Mouse (Mus musculus): Measurements from ENCODE around the gene Glp1r.
A peak's percentile ranks its signal among the peaks of the same experiment; 100 is the strongest.

Gene Glp1r

DNA sequence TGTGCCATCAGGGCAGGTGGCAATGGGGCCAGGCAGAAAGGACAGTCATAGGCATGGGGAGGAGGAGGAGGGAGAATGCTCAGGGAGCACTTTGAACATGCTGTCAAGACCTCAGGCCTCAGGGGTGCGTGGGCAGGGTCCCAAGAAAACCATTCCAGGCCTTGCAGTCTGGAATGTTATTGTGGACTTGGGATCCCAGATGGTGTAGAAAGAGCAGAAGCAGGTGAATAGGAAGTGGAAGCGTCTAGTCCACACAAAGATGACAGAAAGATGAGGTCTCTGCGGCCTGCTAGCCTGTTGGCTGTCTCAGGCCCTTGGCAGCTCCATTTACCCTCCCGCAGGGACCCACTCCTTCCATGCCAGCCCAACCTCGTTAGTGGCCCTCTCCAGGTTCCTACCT is 10.9 kb downstream of the Glp1r start:
- DNase-seq (ENCODE audit: low spot score in 2 of 2), result no peak

DNA sequence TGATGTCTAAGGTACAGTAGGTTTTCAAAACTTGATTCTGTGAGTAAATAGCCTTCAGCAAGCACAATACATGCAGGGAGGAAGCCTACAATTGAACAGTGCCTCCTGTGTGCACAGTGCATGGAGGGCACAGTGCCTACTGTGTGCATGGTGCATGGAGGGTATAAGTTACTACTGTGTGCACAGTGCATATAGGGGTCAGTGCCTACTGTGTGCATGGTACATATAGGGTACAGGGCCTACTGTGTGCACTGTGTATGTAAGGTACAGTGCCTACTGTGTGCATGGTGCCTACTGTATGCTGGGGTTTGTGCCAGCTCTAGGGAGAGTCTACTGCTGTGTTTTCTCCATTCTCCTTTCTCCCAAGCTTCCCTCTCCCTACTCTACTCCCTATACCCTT is 12.6 kb downstream of the Glp1r start:
- no peak for DNase-seq (ENCODE audit: low spot score in 2 of 2)

DNA sequence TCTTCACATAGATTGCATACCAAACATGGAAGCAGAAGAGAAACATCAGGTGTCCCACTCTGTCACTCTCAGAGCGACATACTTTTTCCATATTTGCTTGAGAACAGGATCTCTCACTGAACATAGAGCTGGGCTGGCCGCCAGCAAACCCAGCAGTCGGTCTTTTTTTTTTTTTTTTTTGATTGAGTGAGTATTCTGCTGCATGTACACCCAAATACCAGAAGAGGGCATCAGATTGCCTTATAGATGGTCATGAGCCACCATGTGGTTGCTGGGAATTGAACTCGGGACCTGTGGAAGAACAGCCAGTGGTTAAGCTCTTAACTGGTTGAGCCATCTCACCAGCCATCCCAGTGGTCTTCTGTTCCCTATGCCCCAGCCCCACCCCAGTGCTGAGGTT is 21.9 kb downstream of the Glp1r start:
- DNase-seq (ENCODE audit: low spot score in 2 of 2), result no peak

DNA sequence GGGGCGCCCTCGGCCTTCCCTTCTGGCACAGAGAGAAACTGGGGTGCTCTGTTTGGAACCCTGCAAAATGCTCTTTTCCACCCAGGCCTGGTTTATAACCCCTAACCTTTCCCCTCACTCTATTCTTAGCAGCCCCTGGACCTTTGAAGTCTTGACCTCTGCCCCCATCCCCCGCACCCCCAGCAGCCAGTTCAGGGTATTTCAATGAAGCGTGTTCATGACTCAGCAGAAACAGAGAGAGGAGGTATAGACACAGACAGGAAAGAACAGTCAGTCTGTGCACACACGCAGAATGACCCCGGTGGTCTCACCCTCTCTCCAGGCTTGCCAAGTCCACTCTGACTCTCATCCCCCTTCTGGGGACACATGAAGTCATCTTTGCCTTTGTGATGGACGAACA is 29.2 kb downstream of the Glp1r start:
- DNase-seq (ENCODE audit: low spot score in 2 of 2), result no peak

DNA sequence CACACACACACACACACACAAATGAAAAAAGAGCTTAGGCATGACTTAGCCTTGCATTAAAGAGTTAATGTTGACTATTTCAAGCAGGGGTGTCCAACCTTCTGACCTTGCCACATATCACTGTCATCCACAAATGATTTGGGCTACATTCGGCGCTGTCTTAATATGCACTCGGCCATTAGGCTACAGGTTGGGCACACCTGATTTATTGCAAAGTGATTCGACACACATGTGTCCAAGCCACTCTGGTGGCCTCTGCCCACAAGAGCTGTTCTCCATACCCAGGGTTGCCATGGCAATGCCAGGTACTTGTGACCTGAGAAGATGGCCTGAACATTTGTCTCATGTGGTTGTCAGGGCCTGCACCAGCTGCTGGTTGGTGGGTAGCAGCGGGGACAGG is 31.2 kb downstream of the Glp1r start:
- no peak for DNase-seq (ENCODE audit: low spot score in 2 of 2)

DNA sequence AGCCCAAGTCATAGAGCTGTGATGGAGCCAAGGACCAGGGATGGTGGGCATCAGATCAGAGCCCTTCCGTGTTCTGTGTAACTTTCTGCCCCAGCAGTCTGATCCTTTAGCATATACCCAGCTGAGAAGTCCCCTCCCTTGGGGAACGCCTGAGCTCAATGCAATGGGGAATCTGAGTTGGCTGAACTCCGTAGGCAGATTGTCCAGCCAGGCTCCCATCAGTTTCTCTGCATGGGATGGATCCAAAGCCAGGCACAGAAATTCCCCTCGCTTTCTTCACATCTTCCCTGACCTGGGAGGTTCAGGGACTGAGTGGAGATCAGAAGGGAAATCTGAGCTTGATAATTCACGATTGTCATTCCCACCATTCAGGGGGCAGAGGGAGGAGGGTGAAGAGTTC is 33.7 kb downstream of the Glp1r start:
- DNase-seq (ENCODE audit: low spot score in 2 of 2), result no peak

DNA sequence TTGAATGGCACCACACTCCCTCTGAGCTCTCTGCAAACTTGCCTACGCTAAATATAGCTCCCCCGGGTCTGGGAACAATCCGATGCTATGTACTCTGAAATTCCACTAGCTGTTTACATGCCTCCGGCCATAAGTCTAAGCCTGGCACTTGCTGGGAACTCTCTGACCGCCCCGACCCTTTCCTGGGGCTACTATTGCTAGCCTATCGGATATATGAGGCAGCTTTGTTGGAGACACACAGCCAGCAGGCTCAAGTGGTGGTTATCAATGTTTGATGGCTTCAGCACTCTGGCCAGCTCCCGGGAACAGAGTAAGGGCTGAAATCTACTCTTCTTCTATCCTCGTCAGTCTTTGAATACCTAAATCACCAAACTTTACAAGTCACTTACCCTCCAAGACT is 36.9 kb downstream of the Glp1r start:
- peak in 1 of 2 experiments; percentile 28 for DNase-seq (ENCODE audit: low spot score in 2 of 2)

DNA sequence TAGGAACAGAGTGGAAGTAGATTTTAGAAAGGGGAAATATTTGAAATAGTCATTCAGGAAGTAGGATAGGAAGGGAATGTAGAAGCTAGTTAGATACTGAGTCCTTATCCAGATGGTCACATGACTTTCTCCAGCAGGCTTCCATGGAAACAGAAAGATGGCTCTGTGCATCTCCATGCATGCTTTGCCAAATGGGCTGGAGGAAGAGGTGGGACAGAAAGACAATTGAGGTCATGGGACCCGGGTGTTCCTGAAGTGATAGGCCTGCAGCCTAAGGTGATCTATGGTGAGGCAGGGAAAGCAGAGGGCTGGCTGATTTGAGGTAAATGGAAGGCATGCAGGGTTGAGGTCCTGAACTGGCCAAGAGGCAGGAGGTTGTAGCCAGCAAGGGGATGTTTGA is 46.8 kb downstream of the Glp1r start:
- no peak for DNase-seq (ENCODE audit: low spot score in 2 of 2)

DNA sequence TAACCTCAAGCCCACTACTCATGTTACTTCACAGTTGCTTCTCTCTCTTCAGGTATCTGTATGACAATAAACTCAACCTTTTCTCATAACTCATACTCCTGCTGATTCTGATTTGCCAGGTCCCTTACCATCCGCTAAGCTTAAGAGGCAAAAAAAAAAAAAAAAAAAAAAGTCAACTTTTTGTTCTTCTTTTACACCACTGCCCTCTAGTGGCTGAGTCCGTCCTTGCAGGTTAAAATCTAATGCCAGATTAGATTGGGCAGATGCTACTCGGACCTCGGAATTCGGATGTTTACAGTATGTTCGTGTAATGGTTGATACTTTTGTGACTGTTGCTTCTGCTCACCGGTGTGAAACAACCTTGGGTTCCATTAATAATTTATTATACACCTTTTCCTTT is 49.2 kb downstream of the Glp1r start:
- DNase-seq (ENCODE audit: low spot score in 2 of 2), result peak; percentile 41 to 76

DNA sequence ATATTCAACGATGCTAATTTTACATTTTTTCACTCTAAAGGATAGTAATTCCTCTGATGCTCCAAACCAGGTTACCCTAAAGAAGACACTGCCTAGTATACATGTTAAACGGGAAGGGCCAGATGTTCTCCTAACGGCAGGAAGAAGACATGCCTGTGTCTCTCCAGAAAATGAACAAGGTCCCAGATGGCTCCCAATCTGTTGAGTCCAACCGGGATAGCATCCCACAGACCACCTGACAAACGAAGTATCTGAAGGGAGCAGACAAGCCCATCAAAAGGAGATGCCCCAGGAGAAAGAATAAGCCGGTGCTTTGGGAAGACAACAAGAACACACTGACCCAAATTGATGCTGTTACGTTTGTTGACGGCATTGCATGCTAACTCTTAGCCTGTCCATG is 50.0 kb downstream of the Glp1r start:
- DNase-seq (ENCODE audit: low spot score in 2 of 2), result no peak

DNA sequence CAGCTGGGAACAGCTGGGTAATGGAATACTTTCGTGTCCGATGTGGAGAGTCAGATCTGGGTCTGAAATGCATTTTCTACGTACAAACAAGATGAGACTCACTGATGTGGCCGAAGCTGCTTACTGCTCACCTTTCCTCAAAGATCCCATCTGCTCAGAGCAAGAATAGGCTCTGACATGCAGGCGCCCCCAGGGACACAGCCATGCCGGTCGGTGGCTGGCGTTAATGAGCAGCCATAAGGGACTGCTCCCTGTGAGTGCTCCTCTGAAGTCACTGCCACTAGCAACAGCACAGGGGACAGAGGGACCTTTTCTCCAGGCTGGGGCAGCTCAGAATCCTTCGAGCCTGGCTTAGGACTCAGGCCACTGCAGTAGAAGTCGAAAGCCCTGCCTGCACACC is 52.7 kb downstream of the Glp1r start, which contains the start of gene Umodl1:
Gene Umodl1, plus strand, starts transcription at position 301 of the 400 bp plus-strand sequence.
- DNase-seq (ENCODE audit: low spot score in 2 of 2), result no peak

DNA sequence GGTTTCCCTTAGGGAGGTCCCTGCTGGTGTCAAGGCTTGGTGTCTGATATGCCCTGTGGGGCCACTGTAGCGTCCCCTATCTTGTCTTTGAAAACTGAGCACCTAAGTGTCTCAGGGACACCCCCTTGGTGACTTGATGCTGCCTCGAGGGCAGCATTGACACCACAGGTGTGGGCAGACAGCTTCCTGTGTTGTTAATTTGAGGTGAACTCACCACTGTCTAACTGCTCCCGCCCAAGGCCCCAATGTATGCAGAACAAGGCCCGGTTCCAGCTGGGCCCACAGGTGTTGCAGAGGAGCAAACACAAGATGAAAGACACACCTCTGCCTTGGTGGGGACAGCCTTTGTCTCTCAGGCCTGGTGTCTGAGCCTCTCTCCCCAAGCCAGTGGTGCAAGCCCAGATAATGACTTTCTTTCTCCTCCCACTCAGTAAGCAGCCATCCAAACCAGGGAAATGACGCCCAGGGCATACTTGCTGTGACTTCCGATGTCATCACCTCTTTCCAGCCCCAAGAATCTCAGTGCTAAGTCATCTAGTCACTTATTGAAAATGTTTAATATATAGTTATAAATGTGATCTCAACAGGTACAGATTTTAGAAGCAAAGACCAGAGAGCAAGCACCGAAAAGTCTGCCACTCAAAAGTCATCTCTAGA is 60.4 kb downstream of the Glp1r start:
- DNase-seq (ENCODE audit: low spot score in 2 of 2), result no peak

DNA sequence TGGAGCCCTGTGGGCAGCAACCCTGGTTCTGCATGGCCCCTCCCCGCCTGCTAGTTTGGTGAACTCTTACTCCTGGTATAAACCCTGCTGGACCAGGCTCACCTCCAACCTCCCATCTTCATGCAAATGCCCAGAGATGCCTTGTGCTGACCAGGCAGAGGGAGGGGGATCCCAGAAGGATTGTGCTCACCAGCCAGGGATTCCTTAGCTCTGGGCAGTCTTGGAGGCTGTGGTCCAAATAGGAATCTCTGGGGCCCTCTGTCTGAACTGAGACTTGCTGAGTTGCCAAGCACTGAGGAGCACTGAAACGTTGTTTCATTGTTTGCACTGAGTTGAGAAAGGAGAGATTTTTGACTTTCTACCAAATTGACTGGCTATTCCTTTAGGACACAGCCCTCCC is 61.3 kb downstream of the Glp1r start:
- no peak for DNase-seq (ENCODE audit: low spot score in 2 of 2)

DNA sequence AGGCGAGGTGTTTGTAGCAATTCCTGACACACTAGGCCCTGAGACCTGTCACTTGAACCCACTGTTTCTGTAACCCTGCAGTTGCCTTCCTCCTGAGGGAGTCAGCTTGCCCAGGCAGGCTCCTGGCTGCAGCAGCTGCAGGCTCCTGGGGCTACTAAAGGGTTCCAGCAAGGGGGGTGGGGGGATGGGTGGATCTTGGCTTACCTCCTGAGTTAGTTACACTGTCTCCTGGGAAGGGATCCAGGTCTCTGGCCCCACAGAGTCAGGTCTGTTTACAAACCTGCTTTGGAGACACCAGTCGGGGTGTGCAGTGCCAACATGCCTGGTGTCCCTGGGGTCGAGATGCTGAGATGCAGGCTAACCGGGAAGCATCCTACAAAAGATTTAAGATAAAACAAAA is 68.4 kb downstream of the Glp1r start:
- no peak for DNase-seq (ENCODE audit: low spot score in 2 of 2)

DNA sequence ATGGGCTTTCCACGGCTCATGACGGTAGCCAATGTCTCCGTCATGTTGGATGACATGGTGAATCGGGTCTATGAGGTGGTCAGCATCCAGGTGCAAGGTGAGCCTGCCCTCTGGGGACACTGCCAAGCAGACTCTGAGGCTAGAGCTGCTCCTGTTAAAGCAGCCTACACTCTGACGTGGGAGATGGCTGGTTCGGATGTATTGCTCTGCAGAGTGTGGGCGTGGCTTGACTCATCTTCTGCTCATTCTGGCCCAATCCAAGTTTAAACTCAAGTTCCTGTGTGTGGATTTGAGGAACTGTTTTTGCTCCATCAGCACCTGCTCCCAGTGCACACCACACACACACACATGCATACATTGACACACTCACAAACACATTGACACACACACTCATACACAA is 70.3 kb downstream of the Glp1r start:
- no peak for DNase-seq (ENCODE audit: low spot score in 2 of 2)

DNA sequence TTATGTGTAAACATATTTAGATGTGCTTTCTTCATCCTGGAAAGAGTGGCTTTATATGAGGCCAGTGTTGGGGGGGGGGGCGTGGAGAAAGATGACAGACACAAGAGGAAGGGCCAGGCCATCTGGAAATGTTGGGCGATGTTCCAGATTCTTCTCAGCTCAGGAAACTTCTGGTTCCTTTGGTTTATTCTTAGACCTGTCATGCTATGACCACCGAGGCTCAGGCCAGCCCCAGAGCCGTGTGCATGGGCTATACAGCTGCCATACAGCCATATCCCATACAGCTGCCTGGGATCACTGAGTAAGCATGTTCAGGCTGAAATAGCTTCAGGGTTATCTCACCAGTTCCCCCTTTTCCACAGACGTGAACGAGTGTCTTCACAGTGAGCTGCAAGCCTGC is 71.7 kb downstream of the Glp1r start:
- no peak for DNase-seq (ENCODE audit: low spot score in 2 of 2)

DNA sequence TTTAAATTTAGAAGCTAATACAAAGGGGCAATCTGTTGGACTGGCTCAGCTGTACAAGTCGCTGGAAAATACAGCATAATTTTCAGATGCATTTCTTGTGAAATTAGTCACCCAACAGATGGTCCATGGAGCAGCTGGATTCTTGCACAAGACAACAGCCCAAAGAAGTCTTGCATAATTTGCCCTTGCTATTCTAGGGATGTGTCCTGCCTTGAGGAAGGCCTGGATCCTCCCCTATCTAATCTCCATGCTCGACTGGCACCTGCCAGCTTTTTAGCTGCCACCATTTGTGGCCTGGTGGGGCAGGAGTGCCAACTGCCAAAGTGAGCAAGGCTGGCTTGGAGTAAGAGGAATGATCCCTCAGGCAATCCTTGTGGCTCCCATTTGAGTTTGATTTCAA is 75.7 kb downstream of the Glp1r start:
- no peak for DNase-seq (ENCODE audit: low spot score in 2 of 2)

DNA sequence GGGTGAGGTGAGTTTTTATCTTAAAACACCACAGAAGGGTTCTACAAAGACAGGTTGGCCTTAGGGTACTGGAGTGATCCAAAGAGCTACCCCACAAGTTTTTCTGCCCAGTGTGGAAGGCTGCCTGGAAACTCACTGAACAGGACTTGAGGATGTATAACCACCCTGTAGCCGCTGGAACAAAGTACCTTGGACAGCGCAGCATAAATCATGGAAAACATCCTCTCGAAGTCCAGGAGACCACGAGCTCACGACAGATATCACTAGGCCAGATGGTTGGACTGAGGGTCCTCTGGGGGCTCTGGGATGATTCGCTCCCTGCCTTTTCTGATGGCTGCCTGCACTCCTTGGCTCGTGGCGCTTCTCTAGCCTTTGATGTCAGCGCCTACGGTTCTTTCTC is 76.9 kb downstream of the Glp1r start:
- DNase-seq (ENCODE audit: low spot score in 2 of 2), result no peak

DNA sequence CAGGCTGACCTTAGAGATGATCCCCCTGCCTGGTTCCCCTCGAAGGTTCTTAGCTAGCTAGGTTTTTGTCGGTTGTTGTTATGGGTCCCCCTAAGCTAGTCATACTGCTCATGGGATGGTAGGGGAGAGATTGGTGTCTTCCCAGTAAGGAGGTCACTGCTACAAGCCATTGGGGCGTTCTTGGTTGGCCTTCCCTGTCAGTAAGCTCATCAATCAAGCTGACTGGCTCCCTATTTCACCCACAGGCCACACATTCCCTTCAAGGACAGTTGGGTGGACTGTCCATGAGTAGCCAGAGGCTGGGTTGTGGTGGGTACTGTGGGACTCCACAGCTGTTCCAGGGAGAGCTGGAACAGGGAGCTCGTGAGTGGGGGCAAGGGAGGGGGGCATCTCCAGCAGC is 81.9 kb downstream of the Glp1r start:
- DNase-seq (ENCODE audit: low spot score in 2 of 2), result no peak

DNA sequence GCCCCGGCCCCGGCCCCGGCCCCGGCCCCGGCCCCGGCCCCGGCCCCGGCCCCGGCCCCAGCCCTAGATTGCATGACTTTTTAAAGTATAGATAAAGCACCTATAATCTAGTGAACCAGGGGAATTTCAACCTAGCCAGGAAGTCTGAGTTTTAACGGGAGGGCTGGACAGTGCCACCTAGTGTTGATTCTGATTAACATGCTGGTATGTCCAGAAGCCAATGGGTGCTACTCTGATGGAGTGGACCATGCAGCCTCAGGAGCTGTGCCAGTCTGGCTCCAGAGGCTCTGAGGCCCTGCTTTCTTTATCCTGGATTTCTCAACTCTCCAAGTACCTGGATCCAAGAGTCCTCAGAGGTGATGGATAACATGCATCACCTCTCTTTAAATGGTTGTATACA is 88.6 kb downstream of the Glp1r start:
- peak in 1 of 2 experiments; percentile 26 for DNase-seq (ENCODE audit: low spot score in 2 of 2)

All from spleen, postnatal 10 days (tissue).